Comparison of ENCODE assay signal across 32 mouse cellular contexts in genomic region chr3:133241916-133242315, GRCm38 (mm10). TPM values are rescaled to one million over a fixed set of nuclear protein-coding genes. Genes with fewer than 3 reads are reported as not detected.
DNase-seq lines count a peak whose midpoint lies in the region; ATAC-seq and TF ChIP-seq lines count a peak whose summit lies in the region.
"Had no signal": no experiment of that assay in that cellular context is flagged by ENCODE, and none has a peak within 500 bp of the region (broad histone marks: within the 10 kb centered on the region; RNA-seq: fewer than 3 reads in every experiment).

No protein-coding gene starts in this region.

- peak; percentile 40 for ATAC-seq in intestine, embryonic 16.5 days
- ATAC-seq in kidney, embryonic 16.5 days (ENCODE audit: low FRiP score, low TSS enrichment) = peak; percentile 96
- ATAC-seq: activated CD4-positive, CD25-positive, alpha-beta regulatory T cell, adult 4 months; CD4-positive, CD25-positive, alpha-beta regulatory T cell, adult 4 months; forebrain, embryonic 13.5 days; hindbrain, embryonic 16.5 days; liver, embryonic 12.5 days; liver, postnatal 0 days had no signal

- WGBS in intestine, embryonic 16.5 days = 51% methylated on average over 1 of the region's 1 CpGs
- 20% methylated on average over 1 of the region's 1 CpGs for WGBS in kidney, adult 2 months
- 50% methylated on average over 1 of the region's 1 CpGs for whole genome bisulfite sequencing in kidney, embryonic 16.5 days
- 63% methylated on average over 1 of the region's 1 CpGs for WGBS in heart, embryonic 10.5 days

- no peak overlapping the region for H3K4me2 ChIP-seq in intestine, embryonic 16.5 days (ENCODE audit: low read depth, low read length)
- no peak overlapping the region for H3K4me2 ChIP-seq in kidney, embryonic 16.5 days (replicated peaks; ENCODE audit: low read depth, low read length)
- H3K4me2 ChIP-seq: forebrain, embryonic 13.5 days; heart, embryonic 13.5 days; liver, embryonic 12.5 days; midbrain, embryonic 12.5 days; stomach, embryonic 15.5 days had no signal

- peak; percentile 85 for DNase-seq in kidney, adult 2 months
- peak; percentile 65 to 70 for DNase-seq in kidney, postnatal 36 days
- DNase-seq in thymus, postnatal 36 days = no peak
- DNase-seq in heart, embryonic 10.5 days (ENCODE audit: low spot score) = no peak
- no peak for DNase-seq in left cerebral cortex, adult 18-20 months (ENCODE audit: low spot score in 2 of 2)
- DNase-seq: adrenal gland, adult 2 months; cerebellum, adult 2 months; cerebellum, postnatal 25 days; gastrocnemius, adult 2 months; gastrocnemius, postnatal 36 days; heart, adult 18-20 months; heart, postnatal 10 days; left cerebral cortex, postnatal 4 days; liver, postnatal 0 days; lung, postnatal 36 days; right cerebral cortex, postnatal 14 days had no signal

- no peaks in the 10 kb centered on the region for H3K9me3 ChIP-seq in intestine, embryonic 16.5 days (ENCODE audit: control insufficient read depth, low read length)
- H3K9me3 ChIP-seq in kidney, embryonic 16.5 days (ENCODE audit: low read length) = no peaks in the 10 kb centered on the region
- no peaks in the 10 kb centered on the region for H3K9me3 ChIP-seq in heart, embryonic 10.5 days
- H3K9me3 ChIP-seq: forebrain, embryonic 13.5 days; heart, embryonic 13.5 days; hindbrain, embryonic 10.5 days; liver, embryonic 12.5 days; megakaryocyte, embryonic 14.5 days; midbrain, embryonic 12.5 days; stomach, embryonic 15.5 days had no signal

- H3K36me3 ChIP-seq in intestine, embryonic 16.5 days (ENCODE audit: control insufficient read depth, insufficient read depth, low read length) = no peaks in the 10 kb centered on the region
- no peaks in the 10 kb centered on the region for H3K36me3 ChIP-seq in kidney, adult 2 months (ENCODE audit: control insufficient read depth, insufficient read depth, low read length)
- H3K36me3 ChIP-seq in kidney, embryonic 16.5 days (ENCODE audit: insufficient read depth, low read length) = no peaks in the 10 kb centered on the region
- H3K36me3 ChIP-seq in heart, embryonic 10.5 days = no peaks in the 10 kb centered on the region
- H3K36me3 ChIP-seq: heart, embryonic 13.5 days; hindbrain, embryonic 10.5 days; liver, embryonic 12.5 days; midbrain, embryonic 12.5 days; stomach, embryonic 15.5 days had no signal

- no peak overlapping the region for H3K9ac ChIP-seq in intestine, embryonic 16.5 days (ENCODE audit: low read depth, low read length)
- H3K9ac ChIP-seq in kidney, embryonic 16.5 days (replicated peaks; ENCODE audit: low read length) = no peak overlapping the region
- H3K9ac ChIP-seq: forebrain, embryonic 13.5 days; heart, embryonic 13.5 days; liver, embryonic 12.5 days; liver, postnatal 0 days; midbrain, embryonic 12.5 days; stomach, embryonic 15.5 days had no signal

- H3K27ac ChIP-seq in intestine, embryonic 16.5 days (ENCODE audit: low read length) = no peak overlapping the region
- 0 out of 2 replicates have a peak overlapping the region, but pooled peaks have one; percentile 35 for H3K27ac ChIP-seq in kidney, adult 2 months (ENCODE audit: insufficient read depth, low read depth, low read length)
- H3K27ac ChIP-seq in kidney, embryonic 16.5 days (ENCODE audit: low read length) = peak overlapping the region; percentile 83
- no peak overlapping the region for H3K27ac ChIP-seq in heart, embryonic 10.5 days
- H3K27ac ChIP-seq: forebrain, embryonic 13.5 days; gastrocnemius, adult 2 months; heart, embryonic 13.5 days; hindbrain, embryonic 10.5 days; liver, embryonic 12.5 days; midbrain, embryonic 12.5 days; stomach, embryonic 15.5 days had no signal

- no peak overlapping the region for H3K4me3 ChIP-seq in intestine, embryonic 16.5 days (ENCODE audit: low read length)
- no peak overlapping the region for H3K4me3 ChIP-seq in kidney, adult 2 months (ENCODE audit: insufficient read depth, low read depth, low read length)
- no peak overlapping the region for H3K4me3 ChIP-seq in kidney, embryonic 16.5 days (ENCODE audit: low read length)
- H3K4me3 ChIP-seq in heart, embryonic 10.5 days = no peak overlapping the region
- H3K4me3 ChIP-seq: forebrain, embryonic 13.5 days; gastrocnemius, adult 2 months; heart, embryonic 13.5 days; hindbrain, embryonic 10.5 days; liver, embryonic 12.5 days; megakaryocyte, embryonic 14.5 days; midbrain, embryonic 12.5 days; stomach, embryonic 15.5 days had no signal

- no peak for TF ChIP-seq CTCF in kidney, adult 2 months (conservative IDR thresholded peaks at IDR 0.05; ENCODE audit: insufficient read depth, insufficient read length, low read depth, low read length)

- no peaks in the 10 kb centered on the region for H3K27me3 ChIP-seq in intestine, embryonic 16.5 days (replicated peaks; ENCODE audit: control insufficient read depth, insufficient read depth, low read length)
- H3K27me3 ChIP-seq in kidney, adult 2 months (replicated peaks; ENCODE audit: control insufficient read depth, insufficient read depth, low read length) = no peaks in the 10 kb centered on the region
- H3K27me3 ChIP-seq in kidney, embryonic 16.5 days (ENCODE audit: insufficient read depth, low read length) = no peaks in the 10 kb centered on the region
- H3K27me3 ChIP-seq in heart, embryonic 10.5 days (ENCODE audit: insufficient read depth, poor library complexity, severe bottlenecking) = no peaks in the 10 kb centered on the region
- H3K27me3 ChIP-seq: forebrain, embryonic 13.5 days; heart, embryonic 13.5 days; liver, embryonic 12.5 days; megakaryocyte, embryonic 14.5 days; midbrain, embryonic 12.5 days; stomach, embryonic 15.5 days had no signal

- no peaks in the 10 kb centered on the region for H3K4me1 ChIP-seq in intestine, embryonic 16.5 days (ENCODE audit: control insufficient read depth, insufficient read depth, low read length)
- H3K4me1 ChIP-seq in kidney, adult 2 months (ENCODE audit: control insufficient read depth, insufficient read depth, low read length) = peaks cover 6% of the 10 kb centered on the region; the same call in 1 of the 2 replicates
- no peaks in the 10 kb centered on the region for H3K4me1 ChIP-seq in kidney, embryonic 16.5 days (ENCODE audit: insufficient read depth, low read length)
- H3K4me1 ChIP-seq in heart, embryonic 10.5 days = no peaks in the 10 kb centered on the region
- H3K4me1 ChIP-seq: heart, embryonic 13.5 days; hindbrain, embryonic 10.5 days; liver, embryonic 12.5 days; megakaryocyte, embryonic 14.5 days; stomach, embryonic 15.5 days had no signal

- no peak for TF ChIP-seq POLR2A in kidney, adult 2 months (IDR thresholded peaks at IDR 0.05; ENCODE audit: low read depth, low read length)

RNA-seq across cellular contexts. Expression of gene Arhgef38, which starts 7.2 kb away (rescaled TPM):
- polyA plus RNA-seq in intestine, embryonic 16.5 days (2015; fragmentation: Nextera tagmentation; extraction: Ambion mirVana) = 3.1 and 3.2 TPM in 2 replicates
- polyA plus RNA-seq in kidney, adult 2 months (2012; rRNA removed) = 1.5 and 1.7 TPM in 2 replicates
- polyA plus RNA-seq in kidney, embryonic 16.5 days (2015; fragmentation: Nextera tagmentation; extraction: Ambion mirVana) = 6.5 and 8.2 TPM in 2 replicates
- polyA plus RNA-seq in heart, embryonic 10.5 days (2016; fragmentation: Nextera tagmentation; extraction: Ambion mirVana) = not detected in 2 replicates
- under 1 TPM in 1 of 2 experiments, not detected in 1; 0.30 TPM for total RNA-seq in left cerebral cortex, adult 18-20 months (2021)
- total RNA-seq: adrenal gland, adult 2 months; gastrocnemius, adult 2 months; gastrocnemius, postnatal 36 days; heart, postnatal 10 days; layer of hippocampus, postnatal 25 days; monocyte, adult 5-6 weeks had no signal
- polyA plus RNA-seq: activated CD4-positive, CD25-positive, alpha-beta regulatory T cell, adult 4 months; adrenal gland, adult 2 months; CD4-positive, CD25-positive, alpha-beta regulatory T cell, adult 4 months; forebrain, embryonic 13.5 days; heart, embryonic 13.5 days; liver, embryonic 12.5 days; neural tube, embryonic 14.5 days; urinary bladder, adult 2 months had no signal

Comparison
In these comparisons a context has a peak if more than half of its experiments do, and no peak if none do; other contexts are left out.
1. H3K27ac ChIP-seq: peak in kidney, adult 2 months (single experiment) and kidney, embryonic 16.5 days (single experiment); none in intestine, embryonic 16.5 days (single experiment) and heart, embryonic 10.5 days (single experiment).
2. DNase-seq: peak in kidney, adult 2 months (single experiment) and kidney, postnatal 36 days (2 of 2); none in thymus, postnatal 36 days (0 of 2), heart, embryonic 10.5 days (single experiment) and left cerebral cortex, adult 18-20 months (0 of 2).